Mouse (Mus musculus) midbrain, embryonic 13.5 days (tissue): ENCODE measurements at regions not wholly inside any gene's neighbourhood (a gene's known extent, or its start where the extent isn't known, plus 50 kb on each side); places are given as distances from the start of the nearest gene placed in this dataset.

Experiments
- ATAC-seq: fragments of 200-750 bp; cut with Nextera tagmentation; 2 replicates; pipeline ENCODE4 v1.8.0; 2017; ENCODE audit warnings: mild to moderate bottlenecking, moderate TSS enrichment, moderate library complexity
- H3K27ac ChIP-seq: fragments of 300-500 bp; sonication (generic); 2 replicates; pipeline ENCODE4 v1.5.1; 2015; ENCODE audit warnings: inconsistent platforms, mild to moderate bottlenecking, moderate library complexity
- H3K27me3 ChIP-seq: fragments of 300-500 bp; sonication (generic); 2 replicates; pipeline ENCODE4 v1.6.1; 2015; ENCODE audit warnings: mild to moderate bottlenecking, inconsistent platforms
- H3K36me3 ChIP-seq: fragments of 300-500 bp; sonication (generic); 2 replicates; pipeline ENCODE4 v1.6.1; 2015; ENCODE audit warnings: mild to moderate bottlenecking, inconsistent platforms
- H3K4me1 ChIP-seq: fragments of 300-500 bp; sonication (generic); replicated peaks from 2 replicates; pipeline ENCODE4 v1.6.1; 2015; ENCODE audit warnings: inconsistent platforms
- H3K4me2 ChIP-seq: fragments of 300-500 bp; sonication (generic); replicated peaks from 2 replicates; pipeline ENCODE4 v1.6.1; 2015; ENCODE audit warnings: moderate library complexity, mild to moderate bottlenecking, inconsistent platforms
- H3K4me3 ChIP-seq: fragments of 300-500 bp; sonication (generic); replicated peaks from 2 replicates; pipeline ENCODE4 v1.5.1; 2015; ENCODE audit warnings: mild to moderate bottlenecking, inconsistent platforms
- H3K9ac ChIP-seq: fragments of 300-500 bp; sonication (generic); replicated peaks from 2 replicates; pipeline ENCODE4 v1.6.1; 2015; ENCODE audit warnings: mild to moderate bottlenecking, inconsistent platforms
- H3K9me3 ChIP-seq: fragments of 300-500 bp; sonication (generic); 2 replicates; pipeline ENCODE4 v1.6.1; 2016; ENCODE audit warnings: mild to moderate bottlenecking, inconsistent platforms
- WGBS: fragments of 180-500 bp; shearing (Covaris S2); methylation state at CpG from one replicate; pipeline ENCODE4 v1.1.7; 2015; 5-methylcytosine and 5-hydroxymethylcytosine counted together

DNA sequence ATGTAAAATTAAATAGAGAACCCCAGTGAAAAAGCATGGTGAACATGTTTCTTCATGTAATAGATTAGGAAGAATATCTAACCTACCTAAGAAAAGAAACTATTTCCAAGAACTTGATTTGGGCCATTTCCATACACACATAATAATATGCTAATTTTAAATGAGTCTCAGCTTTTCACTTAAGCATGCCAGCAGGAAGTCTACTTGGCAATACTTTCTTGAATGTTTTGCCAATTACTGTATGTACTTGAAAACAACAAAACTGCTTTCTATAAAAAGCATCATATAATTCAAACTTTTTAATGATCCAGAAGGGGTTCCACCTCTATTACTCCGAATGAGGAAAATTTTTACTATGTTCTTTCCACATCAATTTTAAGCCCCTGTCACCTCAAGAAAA, 1036.9 kb downstream of the Pcdh17 start:
- 94% methylated on average over 1 of the region's 1 CpGs for WGBS
- no peaks in the 10 kb centered on the region for H3K27me3 ChIP-seq
- no peaks in the 10 kb centered on the region for H3K9me3 ChIP-seq
- H3K36me3 ChIP-seq: no peaks in the 10 kb centered on the region
- no peaks in the 10 kb centered on the region for H3K4me1 ChIP-seq
- H3K4me2 ChIP-seq: no peak overlapping the region
- no peak overlapping the region for H3K9ac ChIP-seq
- no peak overlapping the region for H3K4me3 ChIP-seq
- no peak overlapping the region for H3K27ac ChIP-seq
- no peak for ATAC-seq

DNA sequence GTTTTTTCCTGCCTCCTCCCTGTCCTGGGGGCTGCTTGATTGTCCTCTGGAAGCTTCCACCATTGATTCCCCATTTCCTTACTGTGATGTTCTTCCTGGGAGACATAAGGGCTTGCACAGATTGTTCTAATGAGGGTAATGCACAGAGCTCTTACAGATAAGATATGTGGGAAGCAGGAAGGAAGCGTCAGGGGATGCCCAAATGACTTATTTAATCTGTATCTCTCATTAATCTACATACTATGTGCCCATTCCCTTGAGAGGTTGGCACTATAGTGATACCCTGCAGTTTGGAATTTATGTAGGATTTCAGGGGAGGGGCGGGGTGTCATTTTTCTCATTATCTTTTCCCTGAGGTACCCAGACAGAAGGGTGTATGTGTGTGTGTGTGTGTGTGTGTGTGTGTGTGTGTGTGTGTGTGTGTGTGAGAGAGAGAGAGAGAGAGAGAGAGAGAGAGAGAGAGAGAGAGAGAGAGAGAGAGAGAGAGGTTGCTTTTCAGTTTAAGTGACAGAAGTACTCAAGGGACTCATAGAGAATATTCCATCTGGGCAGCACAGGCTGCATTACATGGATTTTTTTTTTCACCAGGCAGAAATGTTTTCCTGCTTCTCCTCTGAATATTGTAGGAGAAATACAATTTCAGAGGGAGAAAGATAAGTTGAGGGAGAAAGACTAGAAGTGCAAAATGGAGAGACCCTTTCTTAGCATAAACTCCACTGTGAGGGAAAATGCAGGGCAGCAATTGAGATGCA, 1064.2 kb downstream of the Pcdh17 start:
- no peak overlapping the region for H3K4me3 ChIP-seq
- H3K4me2 ChIP-seq: no peak overlapping the region
- no peaks in the 10 kb centered on the region for H3K27me3 ChIP-seq
- peak overlapping the region; percentile 39; the same call in 1 of the 2 replicates for H3K27ac ChIP-seq
- no peaks in the 10 kb centered on the region for H3K36me3 ChIP-seq
- no peak overlapping the region for H3K9ac ChIP-seq
- peak; percentile 59 for ATAC-seq
- no peaks in the 10 kb centered on the region for H3K9me3 ChIP-seq
- 63% methylated on average over 2 of the region's 2 CpGs for WGBS
- peaks cover 15% of the 10 kb centered on the region for H3K4me1 ChIP-seq

DNA sequence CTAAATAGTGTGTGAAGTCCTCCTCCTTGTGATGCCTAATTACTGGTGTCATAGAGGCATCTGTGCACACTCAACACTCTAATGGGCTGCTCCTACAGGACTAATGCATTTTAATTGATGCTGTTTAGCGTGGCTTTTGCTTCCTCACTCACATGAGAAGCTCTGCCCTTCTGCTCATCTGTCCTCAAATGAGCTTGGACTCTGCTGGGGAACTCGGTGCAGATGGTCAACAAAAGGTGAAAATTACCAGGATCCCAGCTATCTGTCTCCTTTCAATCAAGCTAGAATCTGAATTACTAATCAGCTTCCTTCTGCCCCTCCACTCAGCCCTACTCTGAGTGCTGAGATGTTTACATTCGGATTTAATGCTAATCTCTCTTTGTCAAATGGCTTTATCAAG, 1065.2 kb downstream of the Pcdh17 start:
- Histone ChIP-seq H3K9ac (no peak overlapping the region), H3K27ac (peak overlapping the region; percentile 58; the same call in 1 of the 2 replicates), H3K27me3 (no peaks in the 10 kb centered on the region), H3K36me3 (no peaks in the 10 kb centered on the region), H3K4me2 (no peak overlapping the region), H3K9me3 (no peaks in the 10 kb centered on the region), H3K4me3 (no peak overlapping the region), H3K4me1 (peaks cover 15% of the 10 kb centered on the region)
- WGBS: 14% methylated on average over 3 of the region's 3 CpGs
- ATAC-seq: peak; percentile 92
